ENCODE assay signal across 29 mouse cellular contexts in genomic region chr1:135405356-135405755, GRCm38 (mm10). TPM values are rescaled to one million over a fixed set of nuclear protein-coding genes. Genes with fewer than 3 reads are reported as not detected.
"Had no signal": no experiment of that assay in that cellular context is flagged by ENCODE, and none has a peak within 500 bp of the region (broad histone marks: within the 10 kb centered on the region; RNA-seq: fewer than 3 reads in every experiment).

No protein-coding gene starts in this region.

- H3K9ac ChIP-seq: heart, embryonic 13.5 days; heart, embryonic 15.5 days; hindbrain, embryonic 12.5 days; hindbrain, embryonic 14.5 days; intestine, embryonic 15.5 days; limb, embryonic 12.5 days; liver, embryonic 13.5 days; liver, embryonic 15.5 days had no signal

- H3K9me3 ChIP-seq: heart, embryonic 13.5 days; heart, embryonic 15.5 days; hindbrain, embryonic 10.5 days; hindbrain, embryonic 12.5 days; intestine, embryonic 15.5 days; limb, embryonic 10.5 days; limb, embryonic 12.5 days; liver, embryonic 13.5 days; liver, embryonic 15.5 days had no signal

- H3K4me2 ChIP-seq: heart, embryonic 11.5 days; heart, embryonic 13.5 days; heart, embryonic 15.5 days; hindbrain, embryonic 12.5 days; hindbrain, embryonic 14.5 days; intestine, embryonic 15.5 days; limb, embryonic 12.5 days; liver, embryonic 11.5 days; liver, embryonic 13.5 days; liver, embryonic 15.5 days had no signal

- H3K27ac ChIP-seq: heart, adult 2 months; heart, embryonic 13.5 days; heart, embryonic 15.5 days; hindbrain, embryonic 10.5 days; hindbrain, embryonic 12.5 days; hindbrain, embryonic 14.5 days; intestine, embryonic 15.5 days; left cerebral cortex, adult 2 months; limb, embryonic 10.5 days; limb, embryonic 12.5 days; liver, embryonic 13.5 days; liver, embryonic 15.5 days had no signal

- H3K27me3 ChIP-seq: heart, embryonic 13.5 days; heart, embryonic 15.5 days; hindbrain, embryonic 12.5 days; intestine, embryonic 15.5 days; limb, embryonic 12.5 days; liver, embryonic 13.5 days; liver, embryonic 15.5 days had no signal

- H3K4me3 ChIP-seq: heart, adult 2 months; heart, embryonic 13.5 days; heart, embryonic 15.5 days; hindbrain, embryonic 10.5 days; hindbrain, embryonic 12.5 days; intestine, embryonic 15.5 days; left cerebral cortex, adult 2 months; limb, embryonic 10.5 days; limb, embryonic 12.5 days; liver, embryonic 13.5 days; liver, embryonic 15.5 days had no signal

- ATAC-seq: hindbrain, embryonic 16.5 days; inflammation-experienced regulatory T-cells, adult 6 months; intestine, embryonic 15.5 days; intestine, postnatal 0 days had no signal

- DNase-seq: gastrocnemius, postnatal 14 days; gastrocnemius, postnatal 36 days; heart, adult 11 months; heart, adult 2 months; heart, postnatal 14 days; heart, postnatal 4 days; kidney, adult 18-20 months; kidney, adult 8-10 months; kidney, postnatal 10 days; kidney, postnatal 25 days; kidney, postnatal 4 days; layer of hippocampus, adult 9-11 months; liver; liver, embryonic 13.5 days had no signal

- H3K4me1 ChIP-seq: heart, embryonic 13.5 days; heart, embryonic 15.5 days; hindbrain, embryonic 10.5 days; hindbrain, embryonic 12.5 days; intestine, embryonic 15.5 days; limb, embryonic 10.5 days; limb, embryonic 12.5 days; liver, embryonic 13.5 days; liver, embryonic 15.5 days had no signal

RNA-seq across cellular contexts. Expression of gene Shisa4, which starts 30.3 kb away (rescaled TPM):
- polyA plus RNA-seq: inflammation-experienced regulatory T-cells, adult 6 months had no signal
